Mouse (Mus musculus) urinary bladder, adult 18-20 months (tissue): ENCODE data around the gene I0C0044D17Rik.

Experiments
- DNase-seq, 2 experiments: peaks; one replicate each; pipeline ENCODE4 v3.0.0; 2022; ENCODE audit warnings: low spot score in 2 of 2, mixed read lengths in 2 of 2

Gene I0C0044D17Rik

DNA sequence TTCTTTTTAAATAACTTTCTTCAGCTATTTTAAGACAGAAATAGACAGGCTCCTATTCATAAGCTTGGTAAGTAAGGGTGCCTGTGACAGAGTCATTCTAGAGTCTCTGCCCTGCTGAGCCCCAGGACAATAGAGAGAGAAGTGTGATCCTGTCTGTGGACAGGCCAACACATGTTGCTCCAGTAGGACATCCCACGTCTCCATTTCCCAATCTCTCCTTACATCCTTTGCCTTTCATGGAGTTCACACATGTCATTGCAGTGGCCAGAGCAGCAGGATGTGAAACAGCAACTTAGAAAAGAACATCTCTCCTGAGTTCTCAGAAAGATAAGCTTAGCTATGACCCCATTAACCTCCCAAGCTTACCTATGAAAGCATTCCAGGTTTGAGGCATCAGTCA lies 8.1 kb upstream of the I0C0044D17Rik start:
- DNase-seq: no peak

- DNase-seq: no peak
Observed at GRCm38 (mm10) chr4:98826701-98827100, 3.1 kb upstream of the I0C0044D17Rik start.

DNA sequence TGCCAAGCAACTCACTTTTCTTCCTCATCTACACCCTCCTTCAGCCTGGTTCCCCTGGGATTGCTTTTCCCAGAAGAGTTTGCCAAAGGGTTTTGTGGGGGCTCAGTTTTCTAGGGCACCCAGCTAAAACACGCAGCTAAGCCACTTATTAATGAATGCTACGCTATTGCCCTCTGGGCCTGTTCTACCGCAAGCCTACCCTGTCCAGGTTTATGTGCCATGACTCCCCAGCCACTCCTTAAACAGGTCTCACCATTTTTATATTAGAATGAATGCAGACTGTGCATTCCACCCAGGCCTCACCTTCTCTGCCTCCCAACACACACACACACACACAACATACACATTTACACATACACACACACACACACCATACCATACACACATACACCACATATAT lies 593 bp downstream of the I0C0044D17Rik start:
- no peak for DNase-seq

- no peak for DNase-seq
Observed at GRCm38 (mm10) chr4:98822478-98822877, 1.2 kb downstream of the I0C0044D17Rik start.

- DNase-seq: peak; percentile 5 to 19
Observed at GRCm38 (mm10) chr4:98819216-98819755, 4.4 kb downstream of the I0C0044D17Rik start.

GRCm38 (mm10) chr4:98817184-98817911 lies 6.3 kb downstream of the I0C0044D17Rik start, which contains the start of gene Kank4:
Gene Kank4, minus strand, starts transcription at chr4:98817537.
- DNase-seq: peak; percentile 31 to 51

GRCm38 (mm10) chr4:98816807-98817183 lies 6.8 kb downstream of the I0C0044D17Rik start:
- DNase-seq: no peak

DNA sequence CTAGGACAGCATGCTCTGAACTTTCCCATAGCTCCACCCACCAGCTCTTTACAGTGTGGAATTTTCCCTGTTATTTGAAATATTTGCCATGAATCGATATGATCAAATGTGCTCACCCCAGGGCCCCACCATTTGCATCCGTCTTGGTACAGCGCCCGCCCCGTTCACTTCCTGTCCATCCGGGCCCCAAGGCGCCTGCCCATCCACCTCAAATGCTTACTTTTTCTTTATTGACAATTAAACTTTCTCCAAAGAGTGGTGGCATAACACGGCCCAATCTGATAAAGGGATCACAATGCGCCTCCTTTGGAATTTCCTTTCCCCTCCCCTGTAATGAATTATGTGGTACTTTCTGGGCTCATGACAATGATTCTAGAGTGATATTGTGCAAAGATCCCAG lies 17.3 kb downstream of the I0C0044D17Rik start:
- DNase-seq: no peak

DNA sequence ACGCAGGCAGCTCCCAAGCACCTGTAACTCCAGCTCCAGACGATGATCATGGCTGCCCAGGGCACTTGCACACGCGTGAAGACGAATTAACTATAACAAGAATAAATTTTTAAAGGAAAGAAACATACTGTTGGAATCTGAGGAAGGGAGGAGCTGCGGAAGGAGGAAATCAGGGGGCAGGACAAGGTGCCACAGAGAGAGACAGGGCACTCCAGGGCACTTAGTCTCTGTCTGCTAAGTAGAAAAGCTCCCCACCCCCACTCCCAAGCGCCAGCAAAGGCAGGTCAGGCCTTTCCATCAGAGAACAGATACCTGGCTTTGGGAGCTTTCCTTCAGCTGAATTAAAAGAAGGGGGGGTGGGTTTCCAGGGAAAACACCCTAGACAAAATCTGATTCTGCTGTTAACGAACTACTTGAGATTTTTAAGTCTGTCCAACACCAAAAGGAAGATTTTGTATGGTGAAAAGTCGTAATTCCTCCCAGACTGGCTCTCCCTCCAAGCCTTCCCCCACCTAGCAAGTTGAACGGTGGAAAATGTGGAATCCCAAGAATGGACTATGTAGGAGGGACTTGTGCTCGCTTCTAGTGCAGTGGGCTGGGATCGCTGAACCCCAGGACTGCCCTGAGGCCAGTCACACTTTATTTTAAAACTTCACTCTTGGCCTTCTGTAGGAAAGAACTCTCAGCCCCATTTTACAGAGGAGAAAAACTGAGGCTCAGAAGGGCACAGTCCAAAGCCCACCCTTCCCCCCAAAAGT lies 18.2 kb downstream of the I0C0044D17Rik start:
- no peak for DNase-seq

GRCm38 (mm10) chr4:98804476-98805134 lies 19.0 kb downstream of the I0C0044D17Rik start:
- DNase-seq: no peak

- no peak for DNase-seq
Observed at GRCm38 (mm10) chr4:98801775-98802174, 21.9 kb downstream of the I0C0044D17Rik start.

DNA sequence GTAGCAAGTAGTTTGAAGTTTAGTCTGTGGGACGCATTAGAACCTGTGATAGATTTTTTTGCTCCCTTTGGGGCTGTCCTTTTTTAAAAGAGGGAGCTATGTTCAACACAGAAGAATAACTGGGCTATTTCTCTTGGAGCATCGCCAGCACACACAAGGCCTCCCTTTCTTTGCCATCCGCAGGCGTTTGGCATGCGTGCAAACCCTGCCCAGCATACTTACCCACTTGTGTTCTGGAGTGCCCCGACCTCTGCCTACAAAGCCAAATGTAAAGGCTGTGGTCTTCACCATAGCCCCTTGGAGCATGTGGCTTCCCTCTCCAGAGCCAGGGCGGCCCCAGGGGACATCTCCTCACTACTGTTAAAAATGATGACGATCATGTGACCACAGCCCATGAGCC lies 22.8 kb downstream of the I0C0044D17Rik start:
- no peak for DNase-seq

GRCm38 (mm10) chr4:98796591-98797341 lies 26.9 kb downstream of the I0C0044D17Rik start:
- DNase-seq: peak in 1 of 2 experiments; percentile 25

- peak in 1 of 2 experiments; percentile 15 for DNase-seq
Observed at GRCm38 (mm10) chr4:98795241-98795640, 28.4 kb downstream of the I0C0044D17Rik start.

GRCm38 (mm10) chr4:98793486-98793885 lies 30.2 kb downstream of the I0C0044D17Rik start:
- DNase-seq: no peak

DNA sequence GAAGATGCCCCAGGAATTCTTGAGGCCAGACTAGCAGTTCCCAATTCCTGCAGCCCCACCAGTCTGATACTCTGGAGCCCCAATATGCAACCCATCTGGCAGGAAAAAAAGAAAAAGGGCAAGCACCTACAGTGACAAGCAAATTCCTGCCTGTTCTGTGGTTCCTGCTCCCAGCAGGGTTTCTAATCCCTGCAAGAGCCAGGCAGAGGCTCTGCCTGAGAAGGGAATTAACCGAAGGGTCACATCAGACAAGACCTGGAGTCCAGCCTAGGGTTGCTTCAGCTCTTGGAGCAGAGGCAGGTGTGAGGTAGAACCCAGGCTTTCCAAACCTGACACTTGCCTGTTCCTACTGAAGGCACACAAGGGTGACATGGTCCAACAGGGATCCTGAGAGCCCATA lies 32.9 kb downstream of the I0C0044D17Rik start:
- no peak for DNase-seq

GRCm38 (mm10) chr4:98789861-98790311 lies 33.8 kb downstream of the I0C0044D17Rik start:
- DNase-seq: no peak

DNA sequence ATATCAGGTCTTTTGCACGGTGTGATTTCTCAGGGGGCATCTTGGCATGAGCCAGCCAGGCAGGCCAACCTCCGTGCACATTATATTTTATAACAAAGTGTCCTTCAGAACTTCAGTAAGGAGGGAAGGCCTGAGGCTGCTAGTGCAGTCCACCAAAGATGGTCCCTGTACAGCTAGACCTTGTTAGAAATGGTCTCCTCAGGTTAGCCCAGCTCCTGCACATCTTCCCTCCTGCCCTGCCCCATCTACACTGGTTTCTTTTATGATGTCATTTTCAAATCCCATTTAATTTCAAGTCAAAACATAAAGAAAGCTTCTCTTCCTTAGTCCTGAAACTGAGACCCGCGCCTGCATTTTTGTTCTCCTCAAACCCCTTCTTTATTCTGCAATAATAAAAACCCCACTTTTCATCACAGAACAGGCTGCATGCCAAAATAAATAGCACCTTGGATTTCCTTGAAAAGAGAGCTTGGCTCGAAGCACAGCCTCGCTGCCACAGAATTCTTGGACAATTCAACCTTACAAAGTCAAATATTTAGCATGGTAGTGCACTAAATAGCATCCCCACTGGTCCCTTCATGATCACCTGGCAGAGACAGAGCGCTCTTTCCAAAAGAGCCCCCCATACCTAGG lies 34.4 kb downstream of the I0C0044D17Rik start:
- no peak for DNase-seq

DNA sequence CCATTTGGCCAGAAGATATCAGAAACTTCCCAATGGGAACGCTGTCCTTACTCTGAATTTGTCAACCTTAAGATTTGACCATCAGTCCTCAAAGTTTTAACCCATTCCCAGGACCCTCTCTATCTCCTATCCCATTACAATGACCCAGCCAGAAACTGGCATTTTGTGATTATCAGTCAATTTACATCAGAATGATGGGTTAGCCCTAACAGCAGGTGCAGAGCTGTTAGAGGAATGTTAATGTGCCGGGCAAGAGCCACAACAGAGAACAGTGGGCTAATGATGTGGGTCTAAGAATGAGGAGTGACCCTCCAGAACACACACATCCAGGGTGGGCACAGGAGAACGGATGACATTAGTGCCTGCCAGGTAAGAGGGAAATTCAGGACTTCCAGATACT lies 37.4 kb downstream of the I0C0044D17Rik start:
- no peak for DNase-seq

DNA sequence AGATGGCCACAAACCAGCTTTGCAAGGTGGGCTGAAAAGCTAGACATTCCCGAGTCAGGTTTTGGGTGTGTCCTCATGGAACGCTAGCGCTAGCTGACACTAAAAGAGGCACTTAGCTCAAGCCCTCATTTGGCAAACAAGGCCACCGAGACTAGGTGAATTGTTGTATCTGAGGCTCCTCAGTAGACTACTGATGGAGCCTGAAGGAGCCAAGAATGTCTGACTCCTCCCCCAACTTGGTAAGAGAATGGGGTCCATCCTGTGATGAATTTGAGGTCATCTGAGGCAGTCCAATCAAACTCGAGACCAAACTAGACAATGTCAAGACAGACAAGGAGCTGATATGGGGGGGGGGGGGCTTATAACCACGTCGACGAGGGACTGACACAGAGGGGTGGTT lies 37.8 kb downstream of the I0C0044D17Rik start:
- DNase-seq: no peak

GRCm38 (mm10) chr4:98778219-98778618 lies 45.4 kb downstream of the I0C0044D17Rik start:
- no peak for DNase-seq
